Mouse (Mus musculus) heart, adult 2 months (tissue): ENCODE data around the gene Izumo2.

Experiments
- CTCF ChIP-seq: fragments of 200-600 bp; IDR thresholded peaks from 2 replicates; pipeline ENCODE4 v1.8.1; 2022; ENCODE audit warnings: antibody characterized with exemption, mild to moderate bottlenecking, moderate library complexity
- EP300 ChIP-seq: fragments of 200-500 bp; IDR thresholded peaks from 2 replicates; pipeline ENCODE4 v1.6.1; 2011; ENCODE audit warnings: low read depth, low read length, control low read depth; ENCODE audit not compliant: insufficient read depth
- POLR2A ChIP-seq: fragments of 200-500 bp; IDR thresholded peaks from 2 replicates; pipeline ENCODE4 v1.6.1; 2011; ENCODE audit warnings: mild to moderate bottlenecking, low read depth, low read length, control low read depth; ENCODE audit not compliant: insufficient read depth

DNA sequence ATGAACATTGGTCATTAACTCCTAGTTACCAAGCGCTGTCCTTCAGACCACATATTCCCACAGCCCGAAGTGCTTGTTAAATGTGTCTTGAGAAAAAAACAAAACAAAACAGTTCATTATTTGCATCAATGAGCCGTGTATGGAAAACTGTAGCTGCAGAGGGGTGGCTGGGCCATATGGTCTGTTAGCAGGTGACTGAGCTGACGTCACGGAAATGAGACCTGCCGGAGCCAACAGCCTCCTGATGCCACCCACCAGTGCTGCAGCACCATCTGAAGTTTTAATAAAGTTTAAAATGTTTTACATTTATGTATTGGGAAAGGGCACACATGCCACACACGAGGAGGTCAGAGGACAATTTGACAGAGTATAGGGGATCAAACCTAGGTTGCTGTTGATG is 19.2 kb upstream of the Izumo2 start:
- TF ChIP-seq CTCF (no peak), POLR2A (no peak), EP300 (no peak)
